Mouse (Mus musculus) kidney, postnatal 4 days (tissue): ENCODE results near the gene Tktl2.

Experiments
- DNase-seq, 2 experiments: peaks; one replicate each; pipeline ENCODE4 v3.0.0; 2021; ENCODE audit warnings: mixed read lengths in 2 of 2

Gene Tktl2

DNA sequence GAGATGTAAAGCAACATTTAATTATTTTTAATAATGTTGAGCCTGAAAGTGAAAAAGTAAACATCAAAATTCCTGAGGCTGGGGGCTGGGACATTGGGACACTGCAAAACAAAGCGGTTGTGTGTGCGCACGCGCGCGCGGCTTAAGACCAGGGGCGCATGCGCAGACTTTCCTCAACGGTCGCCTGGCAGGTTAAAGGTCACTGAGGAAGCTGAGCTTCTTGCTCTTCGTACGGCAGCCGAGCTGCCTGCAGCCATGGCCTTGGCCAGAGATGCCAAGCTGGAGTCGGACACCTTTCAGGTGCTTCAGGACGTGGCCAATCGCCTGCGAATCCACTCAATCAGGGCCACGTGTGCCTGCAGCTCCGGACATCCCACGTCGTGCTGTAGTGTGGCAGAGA, at the start of gene Tktl2:
Gene Tktl2 (plus strand): TSS at position 220 of the 400 bp plus-strand sequence.
- no peak for DNase-seq

DNA sequence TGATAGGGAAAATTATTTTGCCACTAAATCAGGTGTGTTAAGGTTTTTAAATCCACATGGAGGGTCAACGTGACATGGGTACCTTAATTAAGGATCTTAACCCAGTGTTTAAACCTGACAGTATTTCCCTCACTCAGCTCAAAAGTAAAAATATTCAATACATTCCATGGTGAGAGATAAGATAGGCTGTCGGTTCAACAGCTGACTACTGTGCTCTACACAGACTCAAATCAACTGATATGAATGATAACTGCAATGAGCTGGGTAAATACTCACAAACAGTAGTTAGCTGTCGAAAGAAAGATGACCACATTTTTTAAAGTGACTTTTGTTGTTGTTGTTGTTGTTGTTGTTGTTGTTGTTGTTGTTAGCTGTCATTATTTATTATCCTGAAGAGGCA, 41.7 kb upstream of the Tktl2 start:
- no peak for DNase-seq

DNA sequence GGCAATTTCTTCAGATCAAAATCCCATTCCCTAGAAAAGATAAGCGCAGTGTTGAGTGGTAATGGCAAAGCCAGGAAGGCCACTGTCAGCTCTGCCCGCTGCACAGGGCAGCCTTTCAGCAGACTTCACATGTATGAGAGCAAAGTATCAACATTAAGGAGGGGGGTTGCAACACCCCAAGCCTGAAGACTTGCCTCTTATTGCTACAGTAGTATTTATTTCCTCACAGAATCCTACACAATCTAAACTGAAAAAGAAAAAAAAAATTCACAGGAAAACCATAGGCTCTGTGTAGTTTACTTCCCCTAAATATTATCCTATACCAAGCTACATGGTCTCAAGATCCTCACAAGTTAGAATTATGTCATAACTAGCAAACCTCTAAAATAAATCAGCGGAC, 34.7 kb upstream of the Tktl2 start:
- no peak for DNase-seq

DNA sequence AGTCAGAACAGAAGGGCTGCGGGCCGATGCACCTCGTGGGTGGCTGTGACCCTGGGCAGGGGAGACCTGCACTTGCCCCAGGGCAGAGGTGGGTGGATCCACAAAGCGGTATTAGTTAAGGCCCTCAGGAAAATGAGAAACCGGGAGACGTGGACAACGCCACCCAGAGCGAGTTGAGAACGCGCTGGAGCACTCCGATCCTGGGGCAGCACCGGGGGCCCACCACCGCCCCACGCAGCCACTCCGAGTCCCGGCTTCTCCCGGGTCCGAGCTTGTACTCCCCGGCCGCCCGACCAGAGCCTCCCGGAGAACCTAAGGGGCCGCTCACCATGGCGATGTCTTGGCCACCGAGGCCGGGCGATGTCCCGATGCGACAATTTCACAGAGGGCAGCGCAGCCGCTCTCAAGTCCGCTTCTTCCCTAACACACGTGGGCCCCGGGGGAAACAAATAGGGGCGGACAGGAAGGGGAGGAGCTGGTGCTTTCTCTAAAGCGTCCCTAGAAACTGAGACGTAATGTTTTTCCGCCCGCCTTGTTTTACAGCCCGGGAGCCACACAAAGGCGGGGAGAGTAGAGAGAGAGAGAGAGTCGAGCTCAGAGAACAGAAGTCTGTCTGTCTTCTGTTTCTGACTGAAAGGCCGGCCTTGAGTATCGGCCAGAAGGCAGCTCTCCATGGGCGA, 25.3 kb upstream of the Tktl2 start, which contains the start of gene Tma16:
Gene Tma16 (minus strand): TSS at position 447 of the 680 bp plus-strand sequence.
- peak; percentile 82 to 87 for DNase-seq

DNA sequence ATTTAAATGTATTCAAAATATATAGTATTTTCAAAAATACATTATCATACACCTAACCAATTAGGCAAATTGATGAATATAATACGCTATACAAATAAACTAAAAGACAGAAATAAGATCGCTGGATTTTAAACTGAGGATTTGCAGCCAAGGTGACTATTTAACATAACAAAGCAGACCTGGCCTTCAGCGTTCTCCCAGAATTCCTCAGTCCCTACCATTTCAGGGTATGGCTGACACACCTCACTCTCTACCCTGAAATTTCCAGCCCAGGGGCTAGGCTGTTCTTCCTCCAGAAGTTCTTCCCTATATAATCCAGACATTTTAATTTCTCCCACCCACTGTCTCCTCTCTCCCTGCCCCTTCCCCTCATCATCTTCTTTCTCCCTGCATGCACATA, 23.0 kb upstream of the Tktl2 start:
- no peak for DNase-seq

DNA sequence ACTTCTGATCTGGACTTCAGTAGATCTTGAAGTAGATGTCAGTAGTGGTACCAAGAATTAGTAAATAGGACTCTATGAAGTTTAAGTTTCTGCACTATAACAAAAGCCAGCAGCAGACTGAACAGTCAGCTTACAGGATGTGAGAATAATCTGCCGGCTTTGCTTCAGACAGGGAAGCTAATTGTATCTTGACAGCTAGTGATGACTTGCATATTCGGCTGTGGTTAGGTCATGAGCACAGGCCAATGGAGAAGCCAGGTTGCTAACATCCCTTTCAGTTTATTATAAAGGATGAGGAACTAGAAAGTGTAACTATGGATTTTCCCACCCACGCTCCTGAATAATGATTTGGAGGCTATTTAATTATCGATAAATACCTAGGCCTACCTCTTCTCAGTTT, 20.9 kb upstream of the Tktl2 start:
- DNase-seq: no peak

DNA sequence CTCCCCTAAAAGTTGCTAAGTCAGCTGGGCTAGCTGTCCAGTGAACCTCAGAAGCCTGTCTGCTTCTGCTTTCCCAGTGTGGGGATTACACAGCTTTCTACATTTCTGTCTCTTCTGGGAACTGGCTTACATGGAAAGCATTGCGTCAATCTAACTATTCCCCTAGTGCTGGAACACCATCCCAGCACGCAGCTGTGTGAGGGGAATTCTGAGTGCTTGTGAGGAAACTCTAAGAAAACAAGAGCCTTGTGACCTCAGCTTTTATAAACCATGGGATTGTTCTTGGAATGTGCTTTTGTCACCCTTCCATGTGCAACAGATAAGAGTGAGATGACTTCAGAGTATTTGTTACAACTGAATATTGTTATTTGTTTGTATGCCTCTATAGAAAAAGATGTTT, 17.1 kb upstream of the Tktl2 start:
- DNase-seq: no peak

DNA sequence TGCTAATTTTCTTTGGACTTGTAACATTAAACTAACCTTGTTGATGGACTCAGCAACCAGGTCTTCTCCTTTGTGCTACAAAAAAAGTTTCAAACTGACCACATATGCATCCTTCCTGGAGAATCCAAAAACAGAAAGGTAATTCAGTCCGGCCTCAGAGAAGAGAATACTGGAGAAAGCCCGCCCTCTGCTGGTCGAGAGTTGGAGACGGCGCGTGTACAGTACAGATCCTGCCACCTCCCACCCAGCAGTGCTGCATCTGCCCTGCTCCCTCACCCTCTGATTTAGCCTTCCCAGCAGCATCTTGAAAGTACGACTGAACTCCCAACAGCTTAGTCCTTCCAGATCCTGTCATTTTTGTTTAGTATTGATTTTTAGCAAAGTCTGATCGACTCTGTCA, 15.8 kb upstream of the Tktl2 start:
- peak; percentile 87 to 88 for DNase-seq

DNA sequence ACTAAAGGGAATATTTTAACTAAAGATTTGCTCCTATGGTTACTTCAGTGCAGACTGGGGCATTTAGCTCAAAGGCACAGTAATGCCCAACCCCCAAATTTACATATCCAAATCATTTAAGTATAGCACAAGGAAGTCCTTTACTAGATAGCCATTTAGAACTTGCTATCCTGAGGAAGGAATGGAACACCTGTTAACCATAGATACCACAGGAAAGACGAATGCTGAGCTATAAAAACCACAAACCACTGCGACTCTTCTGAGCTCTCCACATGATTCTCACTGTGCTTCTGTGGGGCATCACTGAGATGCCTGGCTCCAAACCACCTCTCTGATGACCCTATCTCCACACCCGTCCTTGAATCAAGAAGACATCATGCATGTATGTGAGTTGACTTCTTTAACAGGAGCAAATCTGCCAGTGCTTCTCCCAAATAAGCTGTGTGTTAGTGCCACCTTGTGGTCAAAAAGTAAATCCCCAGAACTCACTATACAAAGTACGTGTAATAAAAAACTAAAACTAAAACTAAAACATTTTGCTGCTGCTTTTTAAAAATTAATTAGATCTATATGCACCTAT, 14.5 kb upstream of the Tktl2 start:
- DNase-seq: peak; percentile 27 to 28

DNA sequence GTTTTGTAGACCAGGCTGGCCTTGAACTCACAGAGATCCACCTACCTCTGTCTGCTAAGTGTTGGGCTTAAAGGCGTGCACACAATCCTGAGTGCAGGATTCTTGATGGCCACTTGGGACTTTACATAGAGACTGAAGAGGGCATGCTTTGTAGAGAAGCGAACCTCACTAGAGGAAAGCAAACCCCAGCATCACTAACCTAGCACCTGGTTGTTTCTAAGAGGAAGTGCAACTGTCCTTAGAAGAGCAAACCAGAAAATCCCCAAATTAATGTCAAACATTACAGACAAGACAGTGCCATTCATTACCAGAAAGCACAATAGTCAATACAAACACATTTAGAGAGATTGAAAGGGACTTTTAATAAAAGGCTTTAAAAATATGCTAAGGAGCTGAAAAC, 8.2 kb upstream of the Tktl2 start:
- no peak for DNase-seq

DNA sequence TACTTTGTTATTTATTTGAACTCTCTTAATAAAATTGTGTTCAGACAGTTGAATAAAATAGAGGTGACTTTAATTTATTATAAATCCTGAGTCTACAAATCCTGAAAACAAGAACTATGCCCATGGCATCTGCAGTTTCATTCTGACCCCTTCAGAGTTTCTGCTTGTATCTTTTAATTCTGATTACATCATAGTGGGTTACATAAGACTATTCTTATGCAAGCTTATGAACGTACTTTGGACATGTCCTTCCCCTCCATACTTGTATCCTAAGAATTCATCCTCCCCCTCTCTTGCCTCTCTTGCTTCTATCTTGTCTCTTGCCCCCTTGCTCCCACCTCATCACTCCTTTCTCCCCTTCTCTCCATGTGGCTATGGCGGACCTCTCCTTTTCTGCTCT, 7.6 kb downstream of the Tktl2 start:
- DNase-seq: no peak

DNA sequence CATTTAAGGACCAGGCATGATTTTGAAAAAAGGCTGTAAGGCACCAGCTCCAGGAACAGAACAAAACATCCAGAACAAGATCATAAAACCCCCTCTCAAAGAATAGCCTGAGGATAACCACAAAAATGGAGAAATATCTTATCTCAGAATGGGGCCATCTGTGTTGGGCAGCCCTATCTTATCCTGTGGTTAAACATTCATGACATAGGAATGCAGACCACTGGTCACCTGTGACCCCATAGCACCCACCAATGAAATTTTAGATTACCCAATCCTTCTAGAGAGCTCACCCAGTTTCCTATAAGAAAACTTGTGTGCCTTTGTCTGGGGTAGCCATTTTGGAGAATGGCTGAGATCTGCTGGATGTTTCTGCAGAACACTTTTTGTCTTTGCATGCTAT, 9.0 kb downstream of the Tktl2 start:
- no peak for DNase-seq

DNA sequence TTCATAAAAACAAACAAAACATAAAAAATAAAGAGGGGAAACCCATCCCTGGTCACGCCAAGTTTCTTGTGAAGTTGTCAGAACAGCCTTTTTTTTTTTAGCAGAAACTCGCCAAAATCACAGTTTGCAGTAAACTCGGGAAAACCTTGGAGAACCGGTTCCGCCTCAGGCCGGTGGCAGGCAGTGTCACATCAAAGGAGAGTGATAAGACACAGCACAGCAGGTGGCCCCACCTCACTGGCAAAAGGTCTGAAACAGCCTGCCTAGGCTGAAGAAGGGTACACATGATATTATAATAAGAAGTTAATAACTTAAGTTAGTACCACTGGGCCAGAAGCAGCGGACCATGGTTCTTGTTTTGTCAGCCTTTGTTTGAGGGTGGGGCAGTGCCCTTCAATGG, 38.5 kb downstream of the Tktl2 start:
- no peak for DNase-seq
